Mouse (Mus musculus) kidney, adult 2 months (tissue): ENCODE data around the gene Gm10644.

ENCODE experiments used
- CTCF ChIP-seq: fragments of 200-500 bp; conservative IDR thresholded peaks from 2 replicates; pipeline ENCODE4 v1.5.1; 2011; ENCODE audit warnings: low read depth, mild to moderate bottlenecking, control low read depth, low read length, moderate library complexity, mixed read lengths; ENCODE audit not compliant: insufficient read depth, insufficient read length
- POLR2A ChIP-seq: fragments of 200-500 bp; IDR thresholded peaks from one replicate; pipeline ENCODE4 v1.6.1; 2011; ENCODE audit warnings: low read depth, low read length, control low read depth

DNA sequence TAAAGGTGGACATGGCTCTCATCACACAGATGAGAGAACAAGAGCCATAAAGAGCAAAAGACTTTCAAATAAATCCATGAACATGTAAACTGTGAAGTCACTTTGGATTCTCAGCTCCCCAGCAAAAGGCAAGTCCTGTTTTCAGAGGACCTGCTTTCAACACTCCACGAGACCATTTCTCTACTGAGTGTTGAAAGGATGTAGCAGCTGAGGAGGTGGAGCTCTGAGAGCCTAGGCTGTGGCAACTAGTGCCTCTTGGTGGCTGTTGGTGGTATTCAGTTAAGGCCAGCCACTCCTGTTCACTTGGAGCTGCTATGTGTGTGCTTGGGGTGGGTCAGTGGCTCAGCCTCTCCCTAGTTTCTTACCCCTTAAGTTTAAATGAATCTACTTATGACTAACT lies 1.8 kb upstream of the Gm10644 start:
- TF ChIP-seq CTCF = no peak; the same call in 1 of the 2 replicates
- TF ChIP-seq POLR2A = no peak
